Mouse (Mus musculus) kidney, adult 9 months (tissue): ENCODE results near the gene Zfp2.

Experiments
- DNase-seq: peaks from one replicate; pipeline ENCODE4 v3.0.0; 2022

Zfp2 gene

GRCm38 (mm10) chr11:50850989-50851601, 64.9 kb downstream of the Zfp2 start:
- DNase-seq: no peak

- no peak for DNase-seq
Observed at GRCm38 (mm10) chr11:50850177-50850735, 65.7 kb downstream of the Zfp2 start, which contains the start of gene Grm6. TSS of gene Grm6 (plus strand) at chr11:50850685.

- DNase-seq: no peak
Observed at GRCm38 (mm10) chr11:50849310-50849709, 66.7 kb downstream of the Zfp2 start.
